Mouse (Mus musculus): Measurements from ENCODE around the gene Slfn8.
"Not testable (repeated sequence)": the region's sequence is repeated elsewhere in the genome, so short reads cannot be mapped to it uniquely, and the experiment has no call there.

DNA sequence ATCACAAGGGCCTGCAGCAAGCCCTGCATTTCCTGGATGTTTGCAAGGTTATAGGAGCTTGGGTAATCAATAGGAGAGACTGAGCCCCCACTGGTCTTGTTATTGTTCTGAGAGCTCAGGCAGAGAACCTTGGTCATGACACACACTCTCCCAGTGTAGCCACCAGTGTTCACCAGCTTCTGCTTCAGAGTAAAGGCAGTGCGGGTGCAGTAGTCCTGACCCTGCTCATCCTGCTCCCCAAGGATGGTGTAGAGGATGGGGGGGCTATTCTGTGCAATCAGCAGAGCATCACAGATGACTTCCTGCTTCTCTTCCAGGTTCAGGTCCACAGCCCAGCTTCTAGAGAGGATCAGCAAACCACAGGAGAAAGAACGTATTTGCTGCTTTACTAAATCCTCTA lies 38.2 kb downstream of the Slfn8 start:
- TF ChIP-seq CTCF (IDR thresholded peaks at IDR 0.05; ENCODE audit: control insufficient read depth, insufficient read depth, low read length); POLR2A (IDR thresholded peaks at IDR 0.05; ENCODE audit: borderline replicate concordance, control insufficient read depth, low read depth, low read length): not testable (repeated sequence)

Measured in bone marrow, adult 2 months (tissue).